Mouse (Mus musculus) spleen, postnatal 36 days (tissue): ENCODE results near the gene Astl.

Experiments
- DNase-seq, 2 experiments: peaks; one replicate each; pipeline ENCODE4 v3.0.0; 2022; ENCODE audit warnings: low spot score in 2 of 2, mixed read lengths in 1 of 2

The Astl gene

DNA sequence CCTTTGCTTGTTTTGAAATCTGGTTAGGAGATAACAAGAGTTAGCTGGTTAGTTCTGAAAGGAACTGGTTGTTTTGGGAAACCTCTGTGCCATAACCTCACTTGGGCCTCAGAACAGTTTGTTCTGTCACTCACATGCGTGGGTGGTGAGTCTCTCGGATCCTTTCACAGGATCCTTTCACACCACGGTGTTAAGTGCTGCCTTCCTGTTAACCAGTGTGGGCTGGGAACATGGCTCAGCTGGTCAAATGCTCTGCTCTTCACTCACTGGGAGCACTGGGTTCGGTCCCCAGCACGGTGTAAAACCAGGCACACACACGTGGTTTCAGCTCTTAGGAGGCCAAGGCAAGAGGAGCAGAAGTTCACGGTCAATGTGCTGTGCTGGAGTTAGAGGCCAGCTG, 14.0 kb upstream of the Astl start:
- no peak for DNase-seq

DNA sequence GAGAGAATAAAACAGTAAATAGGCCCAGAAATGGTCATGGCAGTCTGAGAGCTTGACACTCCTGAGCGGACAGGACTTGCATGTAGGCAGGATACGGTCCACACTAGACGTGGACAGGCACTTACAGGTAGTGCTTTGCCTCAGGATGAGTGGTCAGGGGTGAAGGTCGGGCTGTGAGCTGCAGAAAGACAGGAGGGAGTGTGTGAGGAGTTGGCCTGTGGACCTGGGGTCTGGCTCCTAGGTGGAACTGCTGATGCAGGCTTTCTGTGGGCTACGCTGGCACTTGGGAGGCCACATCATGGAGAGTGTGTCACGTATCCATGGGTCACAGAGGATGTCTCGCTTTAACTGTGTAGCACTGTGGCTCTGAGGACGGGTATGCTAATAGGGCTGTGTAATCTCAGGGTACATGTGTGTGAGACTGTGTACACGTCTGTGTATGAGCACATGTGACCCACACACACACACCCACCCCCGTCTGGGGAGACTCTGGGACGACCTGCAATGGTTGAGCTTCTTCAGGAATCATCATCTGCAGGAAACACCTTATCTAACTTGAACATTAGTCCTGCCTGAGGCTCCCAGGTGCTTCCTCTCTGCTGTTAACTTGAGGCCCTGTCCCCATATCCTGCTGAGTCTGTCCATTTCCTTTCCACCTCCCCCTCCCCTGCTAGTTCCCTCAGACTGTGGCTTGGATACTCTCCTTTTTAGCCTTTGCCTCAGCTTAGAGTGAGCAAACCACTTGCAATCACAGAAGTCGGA, 10.2 kb upstream of the Astl start:
- no peak for DNase-seq

DNA sequence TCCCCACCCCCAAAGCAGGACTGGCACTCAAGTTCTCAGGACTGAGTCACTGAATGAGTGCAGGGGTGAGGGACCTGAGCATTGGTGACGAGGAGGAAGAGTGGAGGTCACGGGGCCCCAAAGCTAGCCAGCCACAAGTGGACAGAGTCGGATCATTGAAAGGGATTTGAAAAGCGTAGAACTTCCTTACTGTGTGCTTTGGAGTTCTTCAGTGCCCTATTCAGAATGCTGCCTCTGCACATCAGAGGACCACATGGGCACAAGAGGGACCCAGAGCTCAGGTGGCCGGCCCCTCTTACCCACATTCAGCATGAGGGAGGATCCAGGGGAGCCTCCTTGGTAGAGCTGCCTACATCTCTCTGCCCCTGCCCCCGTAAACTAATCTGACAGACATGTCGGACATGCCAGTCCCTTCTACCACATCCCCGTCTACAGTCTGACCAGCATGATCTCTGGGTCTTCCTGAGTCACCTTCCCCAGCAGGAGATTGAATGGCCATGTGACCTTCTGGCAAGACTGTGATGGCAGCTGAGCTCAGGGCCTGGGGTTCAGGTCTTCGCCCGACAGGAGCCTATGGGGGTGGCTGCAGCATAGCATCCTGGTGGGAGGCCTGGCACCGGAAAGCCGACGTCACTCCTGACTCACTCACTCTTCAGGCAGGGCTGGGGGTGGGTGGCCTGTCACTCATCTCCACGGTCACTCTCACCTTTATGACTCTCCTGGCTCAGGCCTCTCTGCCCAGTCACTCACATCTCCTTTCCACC, 5.5 kb upstream of the Astl start:
- DNase-seq = peak; percentile 67 to 69

DNA sequence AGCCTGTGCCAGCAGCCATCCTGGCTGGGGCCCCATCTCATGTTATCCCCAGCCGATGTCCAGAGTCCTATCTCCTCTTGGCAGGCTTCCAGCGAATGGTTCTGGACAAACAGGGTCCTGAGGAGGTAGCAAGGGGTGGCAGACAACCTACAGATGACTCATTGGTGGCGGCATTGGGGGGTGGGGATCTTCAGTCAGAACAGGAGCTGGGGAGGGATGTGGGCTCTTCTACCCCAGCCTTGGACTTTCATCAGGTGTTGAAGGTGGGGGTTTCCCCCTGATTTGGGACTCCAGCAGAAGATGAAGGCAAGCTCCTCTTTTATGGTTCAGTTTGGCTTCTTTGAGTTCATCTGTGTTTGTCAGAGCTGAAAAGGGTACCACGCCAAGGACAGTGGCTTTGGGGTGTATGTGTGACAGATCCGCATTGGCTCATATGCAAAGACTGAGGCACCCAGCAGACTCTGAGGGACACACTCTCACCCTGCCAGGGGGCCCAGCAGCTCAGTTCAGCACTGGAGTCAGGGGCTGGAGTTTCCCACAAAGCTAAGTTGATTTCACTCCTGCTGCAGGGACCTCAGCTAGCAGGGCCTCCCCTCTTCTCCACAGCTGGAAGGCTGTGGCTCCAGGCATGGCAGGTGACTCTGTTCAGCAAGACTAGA, 4.4 kb upstream of the Astl start:
- DNase-seq = peak; percentile 69

DNA sequence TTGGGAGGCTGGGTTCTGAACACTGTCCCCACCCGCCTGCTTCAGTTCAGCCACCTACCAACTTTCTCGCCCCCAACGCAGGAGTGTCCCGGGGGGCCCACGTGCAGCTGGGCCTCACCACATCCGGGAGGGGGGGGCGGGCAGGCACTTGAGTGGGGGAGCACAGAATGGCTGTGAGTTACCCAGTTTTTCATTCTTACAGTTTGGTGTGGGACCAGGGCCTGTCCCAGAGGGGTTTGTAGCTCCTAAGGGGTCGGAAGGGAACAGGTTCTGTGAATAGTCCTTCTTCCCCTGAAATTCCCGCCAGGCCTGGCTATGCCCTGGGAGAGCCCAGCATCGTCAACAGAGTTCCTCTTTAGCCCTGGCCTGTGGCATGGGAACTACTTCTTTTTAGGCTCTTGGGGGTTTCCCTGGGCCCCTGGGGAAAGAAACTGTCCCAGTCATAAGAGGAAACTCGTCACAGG, 3.3 kb upstream of the Astl start:
- peak; percentile 90 to 93 for DNase-seq

DNA sequence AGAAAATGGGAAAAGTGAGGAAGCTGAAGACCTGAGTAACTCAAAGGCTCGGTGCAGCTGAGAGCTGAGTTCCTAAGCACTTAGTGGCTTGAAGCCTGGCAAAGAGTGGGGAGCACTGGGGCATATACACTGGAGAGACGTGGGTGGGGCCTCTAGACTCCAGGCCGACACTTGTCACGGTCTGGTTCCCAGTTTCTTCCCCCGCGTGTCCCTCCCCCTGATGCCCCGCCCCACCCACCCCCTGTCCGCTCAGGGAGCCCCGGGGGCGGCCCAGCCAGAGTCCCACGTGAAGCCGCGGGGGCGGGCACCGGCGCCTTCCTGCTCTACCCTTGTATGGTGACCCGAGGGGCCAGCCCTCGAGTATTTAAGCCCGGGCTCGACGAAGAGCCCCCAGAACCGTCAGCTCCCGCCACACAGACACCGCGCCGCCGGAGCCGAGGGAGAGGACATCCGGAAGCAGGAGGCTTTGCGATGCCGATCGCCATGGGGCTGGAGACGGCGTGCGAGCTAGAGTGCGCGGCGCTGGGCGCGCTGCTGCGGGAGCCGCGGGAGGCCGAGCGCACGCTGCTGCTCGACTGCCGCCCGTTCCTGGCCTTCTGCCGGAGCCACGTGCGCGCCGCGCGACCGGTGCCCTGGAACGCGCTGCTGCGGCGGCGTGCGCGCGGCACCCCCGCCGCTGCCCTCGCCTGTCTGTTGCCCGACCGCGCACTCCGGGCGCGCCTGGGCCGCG, 2.5 kb upstream of the Astl start, which contains the start of gene Dusp2:
TSS of gene Dusp2 (plus strand) at position 393 of the 730 bp plus-strand sequence.
- DNase-seq = peak; percentile 99 to 100

DNA sequence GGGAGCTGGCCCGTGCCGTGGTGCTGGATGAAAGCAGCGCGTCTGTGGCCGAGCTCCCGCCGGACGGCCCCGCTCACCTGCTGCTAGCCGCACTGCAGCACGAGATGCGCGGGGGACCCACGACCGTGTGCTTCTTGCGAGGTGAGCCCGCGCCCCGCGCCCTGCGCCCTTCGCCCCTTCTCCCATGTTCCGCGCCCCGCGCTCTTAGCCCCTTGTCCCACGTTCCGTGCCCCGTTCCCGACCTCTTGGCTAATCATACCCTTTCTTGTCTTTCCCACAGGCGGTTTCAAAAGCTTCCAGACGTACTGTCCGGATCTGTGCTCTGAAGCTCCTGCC, 2.0 kb upstream of the Astl start:
- DNase-seq = no peak

DNA sequence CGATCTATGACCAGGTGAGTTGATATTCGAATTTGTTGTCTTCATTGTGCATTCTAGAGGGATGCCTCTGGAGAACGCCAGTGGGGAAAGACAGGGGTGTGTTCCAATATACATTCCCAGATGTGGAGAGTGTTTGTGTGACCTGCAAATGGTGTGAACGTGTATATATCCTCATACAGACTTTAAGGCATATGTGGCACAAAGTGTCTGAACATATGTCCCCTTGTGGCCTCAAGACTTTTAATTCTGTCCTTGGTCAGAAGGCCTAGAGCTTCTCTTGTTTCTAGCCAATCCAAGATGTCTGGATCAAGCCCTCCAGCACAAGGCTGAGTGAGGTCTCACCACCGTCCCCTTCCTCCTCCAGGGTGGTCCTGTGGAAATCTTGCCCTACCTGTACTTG, 1.6 kb upstream of the Astl start:
- DNase-seq = no peak

DNA sequence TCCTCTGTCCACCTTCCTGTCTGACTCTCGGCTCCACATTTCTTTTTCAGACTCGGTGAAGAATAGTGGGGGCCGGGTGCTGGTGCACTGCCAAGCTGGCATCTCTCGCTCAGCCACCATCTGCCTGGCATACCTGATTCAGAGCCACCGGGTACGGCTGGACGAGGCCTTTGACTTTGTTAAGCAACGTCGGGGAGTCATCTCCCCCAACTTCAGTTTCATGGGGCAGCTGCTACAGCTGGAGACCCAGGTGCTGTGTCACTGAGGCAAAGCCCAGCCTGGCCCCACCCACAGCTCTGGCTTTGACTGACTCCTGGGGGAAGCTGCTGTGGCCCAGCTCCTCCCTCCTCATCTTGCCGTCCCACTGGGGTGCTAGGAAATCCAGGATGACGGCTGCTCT, 908 bp upstream of the Astl start:
- DNase-seq = peak; percentile 69

DNA sequence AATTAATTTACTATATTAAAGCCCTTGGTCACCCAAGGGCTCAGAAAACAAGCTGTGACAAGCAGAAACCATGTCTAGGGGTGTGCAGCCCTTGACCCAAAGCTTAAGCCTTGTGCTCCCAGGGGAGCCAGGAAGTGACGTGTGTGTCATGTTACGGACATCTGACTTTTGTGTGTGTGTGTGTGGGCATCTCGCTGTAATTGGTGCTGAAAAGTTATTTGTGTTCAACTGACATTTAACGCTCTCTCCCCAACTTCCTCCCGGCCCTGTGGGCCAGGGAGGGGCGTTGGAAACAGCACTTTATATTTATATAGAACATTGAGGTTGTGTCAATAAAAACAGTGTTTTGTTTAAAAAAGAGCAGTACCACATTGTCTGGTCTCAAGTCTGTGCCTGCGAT, 427 bp upstream of the Astl start:
- DNase-seq = peak; percentile 84 to 88

DNA sequence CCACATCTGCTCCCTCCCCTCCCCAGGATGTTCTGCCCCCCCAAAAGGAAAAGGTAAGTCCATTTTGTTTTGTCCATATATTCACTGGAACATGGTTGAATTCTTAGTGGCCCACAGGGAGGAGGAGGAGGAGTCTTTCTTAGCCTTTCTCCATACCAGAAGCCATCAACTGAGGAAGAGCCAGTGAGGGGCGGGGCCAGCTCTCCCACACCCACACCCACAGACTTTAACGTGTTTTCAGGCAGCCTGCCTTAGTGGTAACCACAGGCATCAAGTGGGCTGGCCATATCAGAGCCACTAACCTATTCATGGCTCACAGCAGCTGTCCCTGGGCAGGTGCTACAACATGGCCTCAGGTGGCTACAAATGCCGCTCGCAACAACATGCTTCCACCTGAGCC, 394 bp downstream of the Astl start:
- peak; percentile 76 to 78 for DNase-seq

DNA sequence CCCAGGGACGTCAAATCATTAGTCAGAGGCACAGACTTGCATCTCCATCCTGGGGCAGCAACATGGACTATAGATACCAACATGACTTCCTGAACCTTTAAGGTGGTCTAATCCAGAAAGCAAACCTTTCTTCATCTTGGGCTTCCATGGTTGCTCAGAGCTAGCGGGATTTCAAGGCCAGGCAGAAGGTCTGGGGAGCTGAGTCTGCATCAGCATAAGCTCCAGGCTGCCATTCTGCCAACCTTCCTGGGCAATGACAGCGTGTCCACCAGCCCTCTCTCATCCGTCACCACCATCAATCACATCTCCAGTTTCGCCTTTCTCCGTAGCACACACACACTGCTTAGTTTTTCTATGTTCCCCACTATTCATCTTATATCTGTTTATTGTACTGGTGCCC, 823 bp downstream of the Astl start:
- no peak for DNase-seq

DNA sequence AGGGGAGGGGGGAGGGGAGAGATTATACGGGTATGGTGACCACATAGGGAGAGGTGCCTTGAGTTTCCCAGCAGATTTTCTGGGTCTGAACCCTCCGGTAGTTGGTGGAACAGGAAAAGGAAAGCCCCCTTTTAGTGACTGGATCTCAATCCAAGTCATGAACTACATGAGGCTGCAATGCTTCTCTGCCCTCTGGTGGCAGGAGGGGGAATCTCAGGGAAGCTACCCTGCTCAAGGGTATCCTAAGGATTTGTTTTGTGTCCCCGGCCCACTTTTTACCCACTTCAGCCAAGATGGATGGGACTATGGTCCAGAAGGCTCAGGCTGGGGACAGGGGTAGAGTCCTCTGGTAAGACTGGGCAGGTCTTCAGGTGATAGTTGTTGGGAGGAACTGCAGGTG, 2.7 kb downstream of the Astl start:
- DNase-seq = peak; percentile 54 to 63

DNA sequence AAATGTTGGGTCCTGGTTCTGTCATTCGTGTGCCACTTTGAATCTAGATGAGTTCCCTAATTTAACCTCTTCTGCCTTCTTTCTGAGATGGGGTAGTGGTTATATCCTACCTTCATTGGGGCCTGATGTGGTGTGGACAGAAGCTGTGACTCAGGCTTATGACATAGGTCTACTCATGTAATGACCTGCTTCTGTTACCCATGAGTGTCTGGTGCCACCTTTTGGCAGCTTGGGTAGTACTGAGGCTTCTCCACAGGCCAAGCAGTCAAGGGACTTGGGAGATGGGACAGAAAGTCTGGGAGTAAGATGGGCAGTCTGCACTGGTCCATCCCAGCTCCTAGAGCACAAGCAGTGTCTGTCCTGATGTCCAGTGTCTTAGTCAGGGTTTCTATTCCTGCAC, 7.9 kb downstream of the Astl start:
- DNase-seq = peak in 1 of 2 experiments; percentile 42

DNA sequence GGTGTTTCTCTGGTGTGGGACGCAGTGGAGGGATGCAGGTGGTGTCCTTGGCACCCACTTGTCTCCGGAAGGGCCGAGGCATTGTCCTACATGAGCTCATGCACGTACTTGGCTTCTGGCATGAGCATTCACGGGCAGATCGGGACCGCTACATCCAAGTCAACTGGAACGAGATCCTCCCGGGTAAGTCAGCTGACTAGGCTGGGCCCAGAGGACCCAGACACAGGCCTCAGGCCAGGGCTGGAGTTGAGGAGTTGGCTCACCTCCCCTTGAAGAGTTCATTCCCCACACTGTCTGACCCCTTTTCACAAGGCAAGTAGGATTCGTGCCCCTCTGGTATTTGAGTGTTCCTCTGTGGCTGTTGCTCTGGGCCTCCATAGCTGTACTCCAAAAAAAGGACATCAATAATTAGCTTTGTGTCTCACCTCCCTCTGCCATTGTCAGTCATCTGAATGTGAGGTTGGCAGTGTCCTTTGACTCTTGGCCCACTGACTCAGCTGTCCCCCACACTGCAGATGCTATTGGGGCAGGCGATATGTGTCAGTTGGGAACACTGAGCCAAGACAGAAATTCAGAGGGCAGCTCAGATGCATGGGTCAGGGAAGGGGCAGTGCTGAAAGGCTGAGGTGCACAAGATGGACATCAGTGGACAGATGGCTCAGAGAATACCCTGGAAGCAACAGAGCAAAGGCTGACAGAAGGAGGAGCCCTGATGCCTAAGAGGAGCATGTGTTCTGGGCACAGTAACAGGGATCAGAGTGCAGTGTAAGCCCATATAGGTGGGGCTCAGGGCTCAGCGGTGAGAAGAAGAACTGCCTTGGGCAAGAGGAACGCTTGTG, 8.9 kb downstream of the Astl start:
- DNase-seq = no peak

DNA sequence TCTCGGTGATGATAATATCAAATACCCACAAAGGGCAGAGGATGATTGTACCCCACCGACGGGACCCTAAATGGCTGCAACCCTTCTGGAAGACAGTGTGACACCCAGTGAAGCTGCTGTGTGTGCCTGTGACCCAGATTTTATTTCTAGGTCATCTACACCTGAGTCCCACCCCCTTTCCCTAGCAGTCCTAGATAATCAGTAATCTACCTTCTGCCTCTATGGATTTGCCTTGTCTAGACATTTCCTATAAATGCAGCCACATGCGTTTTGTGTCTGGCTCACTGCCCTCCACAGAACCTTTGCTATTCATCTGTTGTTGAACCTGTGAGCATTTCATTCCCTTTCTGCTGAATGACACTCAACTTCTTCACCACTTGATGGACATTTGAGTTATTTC, 15.4 kb downstream of the Astl start:
- DNase-seq = no peak

DNA sequence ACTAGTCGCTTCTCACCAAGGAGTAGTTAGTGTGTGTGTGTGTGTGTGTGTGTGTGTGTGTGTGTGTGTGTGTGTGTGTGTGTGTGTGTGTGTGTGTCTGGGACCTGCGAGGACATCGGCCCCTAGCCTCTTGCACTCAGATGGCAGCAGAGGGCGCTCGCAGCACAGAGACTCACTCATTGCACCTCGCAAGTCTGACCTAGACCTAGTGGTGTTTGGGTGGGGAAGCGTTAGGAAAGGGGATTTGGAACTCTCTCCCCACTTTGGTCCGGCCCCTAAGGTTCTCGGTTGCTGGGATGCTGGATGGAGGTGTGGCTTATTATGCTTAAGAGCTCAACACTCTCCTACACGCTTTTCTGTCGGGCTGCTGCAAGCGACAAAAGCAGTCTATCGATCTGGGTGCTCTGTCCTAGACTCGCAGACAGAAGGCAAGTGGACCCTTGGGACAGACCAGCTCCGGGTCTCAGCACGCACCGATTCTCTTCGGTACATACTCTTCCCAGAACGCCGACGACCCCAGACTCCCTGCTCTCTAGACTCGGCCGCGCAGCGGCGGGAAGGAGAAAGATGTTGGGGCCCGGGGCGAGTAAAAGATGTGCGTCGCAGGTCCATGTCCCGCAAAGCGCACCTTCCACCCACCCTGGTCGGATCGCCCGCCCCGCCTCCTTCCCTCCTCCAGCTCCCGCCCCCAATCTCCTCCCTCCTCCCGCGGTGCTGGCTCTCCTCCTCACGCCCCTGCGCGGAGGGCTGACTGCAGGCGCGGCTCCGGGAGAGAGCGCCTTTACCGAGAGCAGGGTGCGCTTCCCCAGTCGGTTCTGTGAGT, 24.2 kb downstream of the Astl start, which contains the start of gene Adra2b:
TSS of gene Adra2b (plus strand) at position 750 of the 823 bp plus-strand sequence.
- DNase-seq = peak; percentile 64 to 67

DNA sequence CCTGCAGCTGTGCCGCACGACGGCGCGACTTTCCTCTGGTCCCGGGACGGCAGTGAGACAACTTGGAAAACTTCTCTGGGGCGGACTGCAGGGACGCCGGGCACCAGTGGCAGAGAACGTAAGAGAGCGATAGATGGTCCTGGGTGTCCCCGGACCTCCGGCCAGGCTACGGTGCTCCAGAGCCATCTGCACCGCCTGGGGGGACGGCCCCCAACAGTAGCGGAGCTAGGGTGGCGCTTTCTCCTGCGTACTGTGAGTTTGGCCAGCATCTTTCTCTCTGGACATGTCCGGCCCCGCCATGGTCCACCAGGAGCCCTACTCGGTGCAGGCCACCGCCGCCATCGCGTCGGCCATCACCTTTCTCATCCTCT, 24.8 kb downstream of the Astl start:
- no peak for DNase-seq

DNA sequence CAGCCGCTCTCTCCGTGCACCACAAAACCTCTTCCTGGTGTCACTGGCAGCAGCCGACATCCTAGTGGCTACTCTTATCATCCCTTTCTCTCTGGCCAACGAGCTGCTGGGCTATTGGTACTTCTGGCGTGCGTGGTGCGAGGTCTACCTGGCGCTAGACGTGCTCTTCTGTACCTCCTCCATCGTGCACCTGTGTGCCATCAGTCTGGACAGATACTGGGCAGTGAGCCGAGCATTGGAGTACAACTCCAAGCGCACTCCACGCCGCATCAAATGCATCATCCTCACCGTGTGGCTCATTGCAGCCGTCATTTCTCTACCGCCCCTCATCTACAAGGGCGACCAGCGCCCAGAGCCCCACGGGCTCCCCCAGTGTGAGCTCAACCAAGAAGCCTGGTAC, 25.3 kb downstream of the Astl start:
- DNase-seq = no peak

DNA sequence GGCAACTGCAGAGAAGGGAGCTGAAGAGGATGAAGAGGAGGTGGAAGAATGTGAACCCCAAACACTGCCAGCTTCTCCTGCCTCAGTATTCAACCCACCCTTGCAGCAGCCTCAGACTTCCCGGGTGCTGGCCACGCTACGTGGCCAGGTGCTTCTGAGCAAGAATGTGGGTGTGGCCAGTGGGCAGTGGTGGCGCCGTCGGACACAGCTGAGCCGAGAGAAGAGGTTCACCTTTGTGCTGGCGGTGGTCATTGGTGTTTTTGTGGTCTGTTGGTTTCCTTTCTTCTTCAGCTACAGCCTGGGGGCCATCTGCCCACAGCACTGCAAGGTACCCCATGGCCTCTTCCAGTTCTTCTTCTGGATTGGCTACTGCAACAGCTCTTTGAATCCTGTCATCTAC, 26.0 kb downstream of the Astl start:
- DNase-seq = no peak
